Mouse (Mus musculus) erythroblast, embryonic 14.5 days (primary cell): ENCODE results near the gene Col1a1. TPM values are rescaled to one million over a fixed set of nuclear protein-coding genes. Genes with fewer than 3 reads are reported as not detected.

ENCODE experiments used
- H3K27me3 ChIP-seq: 2 replicates; pipeline ENCODE4 v1.6.1; 2012; ENCODE audit warnings: inconsistent platforms; ENCODE audit not compliant: control insufficient read depth
- H3K36me3 ChIP-seq: 2 replicates; pipeline ENCODE4 v1.6.1; 2012; ENCODE audit warnings: mild to moderate bottlenecking, inconsistent platforms; ENCODE audit not compliant: control insufficient read depth
- H3K4me1 ChIP-seq: 2 replicates; pipeline ENCODE4 v1.6.1; 2012; ENCODE audit warnings: inconsistent platforms; ENCODE audit not compliant: control insufficient read depth
- H3K4me3 ChIP-seq: replicated peaks from 2 replicates; pipeline ENCODE3; 2012; ENCODE audit warnings: moderate library complexity, mild to moderate bottlenecking, inconsistent platforms
- H3K9me3 ChIP-seq: 2 replicates; pipeline ENCODE4 v1.6.1; 2012; ENCODE audit warnings: low read length, inconsistent platforms, mixed read lengths; ENCODE audit not compliant: control insufficient read depth
- GATA1 ChIP-seq: IDR thresholded peaks from 2 replicates; pipeline ENCODE4 v1.6.1; 2012; ENCODE audit warnings: low read length, inconsistent platforms, mixed read lengths
- TAL1 ChIP-seq: IDR thresholded peaks from 3 replicates; pipeline ENCODE4 v1.6.1; 2012; ENCODE audit warnings: low read length, inconsistent platforms, mixed read lengths
- polyA plus RNA-seq: library from polyadenylated mRNA; stranded (reverse); fragments of >175 nt; gene quantifications from 2 replicates; pipeline ENCODE4 v1.2.3, GENCODE M21; 2012

Gene Col1a1
- polyA plus RNA-seq, 1 experiment: 0.01 TPM

DNA sequence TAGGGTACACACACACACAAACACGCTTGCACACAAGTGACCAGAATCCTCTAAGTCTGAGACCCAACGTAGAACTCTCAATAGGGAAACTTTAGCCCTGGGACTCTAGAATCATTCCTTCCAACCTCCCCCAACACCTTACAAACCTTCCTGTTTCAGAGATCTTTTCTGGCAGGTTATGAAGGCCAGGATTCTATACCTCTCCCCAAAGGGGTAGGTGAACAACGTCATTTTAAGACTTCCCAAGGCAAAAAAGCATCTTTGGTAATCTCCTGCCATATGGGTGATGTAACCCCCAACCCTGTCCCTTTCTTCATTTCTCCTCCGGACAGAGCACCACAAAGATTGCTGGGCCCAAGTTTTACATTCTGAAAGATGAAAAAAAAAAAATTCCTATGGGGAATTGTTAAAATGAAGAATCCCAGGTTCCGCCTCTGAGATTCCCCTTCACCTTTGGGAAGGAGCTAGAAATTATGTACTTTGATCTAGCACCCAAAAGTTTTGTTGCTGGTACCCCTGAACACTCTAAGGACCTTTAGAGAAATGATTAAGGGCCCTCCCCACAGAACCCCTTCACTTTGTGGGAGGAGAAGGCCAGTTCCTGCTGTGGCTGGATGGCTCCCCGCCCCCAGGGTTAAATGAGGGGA, 54.2 kb downstream of the Col1a1 start:
- peaks cover 91% of the 10 kb centered on the region for H3K4me1 ChIP-seq
- H3K9me3 ChIP-seq: no peaks in the 10 kb centered on the region
- peak overlapping the region; percentile 86 for H3K4me3 ChIP-seq
- no peak for TF ChIP-seq GATA1
- no peak for TF ChIP-seq TAL1
- H3K27me3 ChIP-seq: peaks cover 10% of the 10 kb centered on the region; the same call in 1 of the 2 replicates
- peaks cover 25% of the 10 kb centered on the region for H3K36me3 ChIP-seq

DNA sequence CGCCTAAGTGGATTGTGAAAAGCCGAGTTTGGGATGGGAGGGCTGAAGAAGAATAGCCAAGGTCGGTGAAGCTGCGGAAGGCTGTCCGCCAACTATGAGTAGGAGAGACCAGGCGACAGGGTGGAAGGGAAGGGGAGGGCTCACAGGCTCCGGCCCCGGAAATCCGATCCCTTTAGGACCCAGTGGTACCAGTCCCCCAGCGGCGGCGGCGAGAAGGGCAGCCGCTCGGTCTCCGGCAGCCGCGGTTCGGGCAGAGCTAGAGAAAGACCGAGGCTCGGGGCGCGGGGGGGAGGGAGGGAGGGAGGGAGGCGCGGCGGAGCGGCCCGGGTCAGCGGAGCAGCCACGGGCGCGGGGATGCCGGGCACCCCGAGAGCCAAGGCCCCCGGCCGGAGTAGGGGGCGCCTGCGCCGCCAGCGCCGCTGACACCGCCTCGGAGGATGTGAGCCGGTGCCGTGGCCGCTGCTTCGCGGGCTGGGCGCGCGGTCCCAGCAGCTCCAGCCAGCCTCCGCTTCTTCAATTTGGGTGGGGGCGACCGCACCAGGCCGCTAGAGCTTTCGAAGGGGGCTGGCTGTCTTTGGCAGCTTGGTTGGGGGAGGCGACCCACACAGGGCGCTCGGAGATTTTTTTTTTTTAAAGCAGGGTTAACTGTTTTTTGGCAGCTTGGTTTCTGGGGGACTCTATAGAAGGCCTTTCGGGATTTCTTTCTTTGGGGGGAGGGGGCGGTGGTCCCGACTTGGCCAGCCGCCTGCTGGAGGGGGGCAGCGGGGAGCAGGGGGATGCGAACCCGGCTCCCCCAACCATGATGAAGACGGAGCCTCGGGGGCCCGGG, 54.9 kb downstream of the Col1a1 start, which contains the start of gene Ppp1r9b:
TSS of gene Ppp1r9b (plus strand) at position 287 of the 829 bp plus-strand sequence.
- Histone ChIP-seq H3K9me3 (no peaks in the 10 kb centered on the region), H3K27me3 (peaks cover 10% of the 10 kb centered on the region; the same call in 1 of the 2 replicates), H3K36me3 (peaks cover 32% of the 10 kb centered on the region), H3K4me3 (peak within 1 kb of the TSS; percentile 86), H3K4me1 (peaks cover 93% of the 10 kb centered on the region)
- TF ChIP-seq GATA1: no peak
- no peak for TF ChIP-seq TAL1

DNA sequence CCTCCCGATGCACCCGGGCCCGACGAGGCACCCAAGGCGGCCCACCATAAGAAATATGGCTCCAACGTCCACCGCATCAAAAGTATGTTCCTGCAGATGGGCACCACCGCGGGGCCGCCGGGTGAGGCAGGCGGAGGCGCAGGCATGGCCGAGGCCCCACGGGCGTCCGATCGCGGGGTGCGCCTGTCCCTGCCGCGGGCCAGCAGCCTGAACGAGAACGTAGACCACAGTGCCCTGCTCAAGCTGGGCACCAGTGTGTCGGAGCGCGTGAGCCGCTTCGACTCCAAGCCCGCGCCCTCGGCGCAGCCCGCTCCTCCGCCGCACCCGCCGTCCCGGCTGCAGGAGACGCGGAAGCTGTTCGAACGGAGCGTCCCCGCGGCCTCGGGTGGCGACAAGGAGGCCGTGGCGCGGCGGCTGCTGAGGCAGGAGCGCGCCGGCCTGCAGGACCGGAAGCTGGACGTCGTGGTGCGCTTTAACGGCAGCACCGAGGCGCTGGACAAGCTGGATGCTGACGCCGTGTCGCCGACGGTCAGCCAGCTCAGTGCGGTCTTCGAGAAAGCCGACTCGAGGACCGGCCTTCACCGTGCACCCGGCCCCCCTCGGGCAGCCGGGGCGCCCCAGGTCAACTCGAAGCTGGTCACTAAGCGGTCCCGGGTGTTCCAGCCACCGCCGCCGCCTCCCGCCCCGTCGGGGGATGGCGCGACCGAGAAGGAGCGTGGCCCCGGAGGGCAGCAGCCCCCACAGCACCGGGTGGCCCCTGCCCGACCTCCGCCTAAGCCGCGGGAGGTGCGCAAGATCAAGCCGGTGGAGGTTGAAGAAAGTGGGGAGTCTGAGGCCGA, 55.8 kb downstream of the Col1a1 start:
- H3K27me3 ChIP-seq: peaks cover 10% of the 10 kb centered on the region; the same call in 1 of the 2 replicates
- peaks cover 94% of the 10 kb centered on the region for H3K4me1 ChIP-seq

DNA sequence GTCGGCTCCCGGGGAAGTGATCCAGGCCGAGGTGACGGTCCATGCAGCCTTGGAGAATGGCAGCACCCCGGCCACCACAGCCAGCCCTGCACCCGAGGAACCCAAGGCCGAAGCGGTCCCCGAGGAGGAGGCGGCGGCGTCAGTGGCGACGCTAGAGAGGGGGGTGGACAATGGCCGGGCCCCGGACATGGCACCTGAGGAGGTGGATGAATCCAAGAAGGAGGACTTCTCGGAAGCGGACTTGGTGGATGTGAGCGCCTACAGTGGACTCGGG, 56.4 kb downstream of the Col1a1 start:
- H3K36me3 ChIP-seq: peaks cover 47% of the 10 kb centered on the region
- H3K4me1 ChIP-seq: peaks cover 94% of the 10 kb centered on the region
- H3K9me3 ChIP-seq: no peaks in the 10 kb centered on the region

More for the DNA sequence above, 55.8 kb downstream of the Col1a1 start:
- Histone ChIP-seq H3K9me3 (no peaks in the 10 kb centered on the region), H3K36me3 (peaks cover 41% of the 10 kb centered on the region), H3K4me3 (peak overlapping the region; percentile 86)
- TF ChIP-seq TAL1: no peak
- no peak for TF ChIP-seq GATA1

DNA sequence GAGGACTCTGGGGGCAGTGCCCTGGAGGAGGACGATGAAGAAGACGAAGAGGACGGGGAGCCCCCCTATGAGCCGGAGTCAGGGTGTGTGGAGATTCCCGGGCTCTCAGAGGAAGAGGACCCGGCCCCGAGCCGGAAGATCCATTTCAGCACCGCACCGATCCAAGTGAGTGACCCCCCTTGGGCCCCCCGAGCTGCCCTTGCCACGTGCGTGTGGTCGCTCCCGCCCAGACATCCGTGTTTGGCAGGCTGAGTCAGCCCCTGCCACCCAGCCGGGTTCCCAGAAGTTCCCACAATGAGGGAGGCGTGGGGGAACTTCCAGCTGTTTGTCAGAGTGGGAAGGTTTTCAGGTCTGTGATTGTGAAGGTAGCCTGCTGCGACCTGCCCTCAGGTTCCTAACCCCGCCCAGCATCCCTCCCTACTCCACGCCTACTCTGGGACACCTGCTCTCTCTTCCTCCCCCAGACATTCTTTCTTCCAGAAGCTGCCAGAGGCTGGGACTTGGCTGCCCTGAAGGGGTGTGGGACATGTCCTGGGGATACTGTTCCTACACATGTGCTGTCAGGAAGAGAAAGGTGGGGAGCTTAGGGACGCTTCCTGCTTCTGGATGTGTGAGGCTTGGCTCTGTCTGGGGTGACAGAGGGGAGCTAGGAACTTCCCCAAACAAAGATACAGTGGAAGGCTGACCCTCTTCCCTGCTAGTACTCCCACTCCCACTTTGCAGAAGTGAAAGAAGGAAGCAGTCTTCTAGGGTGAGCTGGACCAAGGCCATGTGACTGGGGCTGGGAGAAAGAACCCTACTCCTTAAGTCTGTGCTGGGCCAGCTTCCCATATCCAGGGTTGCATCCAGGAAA, 57.0 kb downstream of the Col1a1 start:
- Histone ChIP-seq H3K4me1 (peaks cover 94% of the 10 kb centered on the region), H3K4me3 (peak overlapping the region; percentile 86)
- TF ChIP-seq TAL1: no peak
- TF ChIP-seq GATA1: no peak

More for the DNA sequence above, 56.4 kb downstream of the Col1a1 start:
- no peak for TF ChIP-seq TAL1
- peaks cover 10% of the 10 kb centered on the region; the same call in 1 of the 2 replicates for H3K27me3 ChIP-seq
- H3K4me3 ChIP-seq: peak overlapping the region; percentile 86

DNA sequence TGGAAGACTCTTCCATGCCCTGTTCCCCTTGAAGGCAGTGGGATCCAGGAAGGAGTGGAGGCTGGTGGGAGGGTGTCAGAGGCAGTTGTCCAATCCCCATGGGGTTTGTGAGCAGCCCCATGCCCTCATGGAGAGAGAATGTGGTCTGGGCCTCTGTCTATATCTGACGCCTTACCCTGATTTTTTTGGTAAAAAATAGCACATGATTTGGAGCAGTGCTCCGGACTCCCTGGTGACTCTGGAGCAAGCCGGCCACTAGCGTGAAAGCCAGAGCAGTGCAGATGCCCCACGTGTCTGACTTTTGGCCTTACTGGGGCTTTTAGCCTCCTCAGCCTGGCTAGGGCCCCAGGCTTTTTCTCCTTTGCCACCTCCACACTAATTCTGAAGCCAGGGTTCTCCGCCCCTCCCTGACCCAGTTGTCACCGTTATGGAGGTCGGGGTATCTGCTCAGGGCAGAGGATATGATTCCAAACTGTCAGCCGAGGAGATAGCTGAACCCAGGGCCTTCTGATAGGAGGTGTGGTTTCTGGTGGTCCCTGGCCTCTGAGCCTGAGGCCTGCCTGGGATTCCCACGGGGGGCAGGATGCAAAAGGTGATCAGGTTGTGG, 58.3 kb downstream of the Col1a1 start:
- Histone ChIP-seq H3K27me3 (peaks cover 10% of the 10 kb centered on the region; the same call in 1 of the 2 replicates), H3K4me1 (peaks cover 94% of the 10 kb centered on the region), H3K4me3 (peak overlapping the region; percentile 86), H3K9me3 (no peaks in the 10 kb centered on the region), H3K36me3 (peaks cover 66% of the 10 kb centered on the region)
- no peak for TF ChIP-seq GATA1
- no peak for TF ChIP-seq TAL1

More for the DNA sequence above, 57.0 kb downstream of the Col1a1 start:
- Histone ChIP-seq H3K9me3 (no peaks in the 10 kb centered on the region), H3K36me3 (peaks cover 53% of the 10 kb centered on the region), H3K27me3 (peaks cover 10% of the 10 kb centered on the region; the same call in 1 of the 2 replicates)

DNA sequence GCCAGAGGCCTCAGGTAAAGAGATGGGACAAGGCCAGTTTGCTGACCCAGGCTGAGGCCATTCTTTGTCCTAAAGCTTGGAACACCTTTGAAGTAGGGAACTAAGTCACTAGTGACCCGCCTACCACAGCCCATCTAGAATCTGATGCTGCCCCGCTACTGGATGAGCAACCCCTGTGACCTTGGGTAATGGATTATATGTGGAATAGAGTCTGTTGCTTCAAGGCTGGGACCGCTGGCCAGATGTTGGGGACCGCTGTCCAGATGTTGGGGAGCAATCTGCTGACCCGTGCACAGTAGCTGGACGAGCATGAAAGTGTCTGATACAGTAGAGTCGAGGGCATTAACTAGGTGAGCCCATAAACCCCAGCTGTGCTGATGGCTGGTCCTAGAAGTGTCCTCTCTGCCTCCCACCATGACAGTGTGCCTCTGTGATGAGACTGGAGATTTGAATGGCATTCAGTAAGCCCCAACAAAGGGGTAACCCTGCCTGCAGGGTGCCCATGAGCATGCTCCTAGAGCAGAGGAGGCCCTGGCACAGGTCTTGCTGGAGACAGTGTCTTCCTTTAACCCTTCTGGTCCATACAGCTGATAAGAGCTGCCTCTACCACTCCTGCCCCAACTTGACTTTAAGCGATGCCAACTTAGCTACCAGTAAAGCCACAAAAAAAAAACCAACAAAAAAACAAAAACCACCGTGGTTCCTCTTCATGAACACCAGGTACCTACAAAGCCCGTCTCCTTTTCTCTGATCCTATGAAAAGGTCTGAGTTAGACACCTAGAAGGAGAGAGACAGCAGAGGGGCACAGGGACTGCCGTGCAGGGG, 59.1 kb downstream of the Col1a1 start:
- peaks cover 74% of the 10 kb centered on the region for H3K36me3 ChIP-seq
- H3K9me3 ChIP-seq: no peaks in the 10 kb centered on the region
- H3K4me3 ChIP-seq: peak overlapping the region; percentile 86
- peaks cover 10% of the 10 kb centered on the region; the same call in 1 of the 2 replicates for H3K27me3 ChIP-seq
- H3K4me1 ChIP-seq: peaks cover 94% of the 10 kb centered on the region
- no peak for TF ChIP-seq TAL1
- TF ChIP-seq GATA1: no peak
